Mouse (Mus musculus) left cerebral cortex, postnatal 25 days (tissue): ENCODE data around the gene Bche. TPM values are rescaled to one million over a fixed set of nuclear protein-coding genes. Genes with fewer than 3 reads are reported as not detected.

ENCODE experiments used
- DNase-seq, 2 experiments: peaks; one replicate each; pipeline ENCODE4 v3.0.0; 2022; ENCODE audit warnings: low spot score in 2 of 2, mixed read lengths in 1 of 2
- intact Hi-C: fragments of 180-260 bp; cut with DNase I; formaldehyde crosslinking; loops from one replicate; pipeline ENCODE4 v1.15.1; 2025
- total RNA-seq, 2 experiments: library from RNA; stranded (reverse); gene quantifications; 2 replicates each; pipeline ENCODE4 v1.2.3; 2021

Bche gene
- total RNA-seq = 1 to 10 TPM; 2.0 to 3.1 TPM

DNA sequence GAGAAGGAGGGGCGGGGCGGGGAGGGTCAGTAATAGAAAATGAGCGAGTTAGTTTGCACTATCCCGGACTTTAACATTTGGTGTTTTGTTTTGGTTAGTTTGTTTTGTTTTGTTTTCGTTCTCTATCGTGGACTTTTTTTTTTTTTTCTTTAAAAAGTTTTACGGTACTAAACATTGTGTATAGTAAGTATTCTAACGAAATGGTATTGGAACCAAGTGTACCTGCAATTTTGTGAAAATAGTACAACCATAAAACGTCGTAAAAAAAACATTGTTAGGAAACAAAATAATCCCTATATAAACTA, at the start of gene Bche:
TSS of gene Bche (minus strand) at position 6 of the 305 bp plus-strand sequence.
- intact Hi-C loops = no loop called here
- DNase-seq = no peak

DNA sequence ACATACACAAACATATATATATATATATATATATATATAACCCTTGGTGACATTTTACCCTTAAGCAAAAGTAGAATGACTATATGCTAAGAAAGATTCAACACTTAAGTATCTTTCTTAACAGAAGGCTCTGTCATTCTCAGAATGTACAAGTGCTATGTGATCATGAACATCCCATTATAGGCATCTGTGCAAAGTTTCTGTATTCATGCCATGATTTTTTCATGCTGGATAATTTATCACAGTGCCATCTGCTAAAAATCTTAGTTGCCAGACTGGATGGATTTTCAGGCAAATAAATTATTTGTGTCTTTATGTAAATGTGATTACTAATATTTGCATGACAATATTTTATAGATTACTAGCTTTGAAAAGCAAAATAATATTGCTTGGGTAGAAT, 33.8 kb upstream of the Bche start:
- intact Hi-C loops = no loop called here
- peak in 1 of 2 experiments; percentile 7 for DNase-seq

DNA sequence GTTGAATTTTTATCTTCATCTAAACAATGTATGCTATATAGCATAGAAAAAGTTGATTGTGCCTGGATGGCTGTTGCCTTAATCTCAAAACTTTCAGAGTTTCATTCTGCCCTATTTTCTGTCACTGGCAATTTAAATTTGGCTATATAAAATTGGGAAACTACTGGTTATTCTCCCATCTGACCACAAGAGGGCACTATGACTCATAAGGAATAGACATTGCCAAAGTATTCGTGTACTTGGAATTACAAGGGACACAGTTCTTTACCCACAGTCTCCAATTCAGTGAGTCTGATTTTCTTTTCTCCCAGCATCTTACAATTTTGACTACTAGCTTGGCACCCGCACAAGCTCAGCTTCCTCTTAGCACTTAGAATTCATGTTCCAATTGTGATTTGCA, 23.5 kb upstream of the Bche start:
- intact Hi-C loops = no loop called here
- DNase-seq = peak; percentile 16 to 60

DNA sequence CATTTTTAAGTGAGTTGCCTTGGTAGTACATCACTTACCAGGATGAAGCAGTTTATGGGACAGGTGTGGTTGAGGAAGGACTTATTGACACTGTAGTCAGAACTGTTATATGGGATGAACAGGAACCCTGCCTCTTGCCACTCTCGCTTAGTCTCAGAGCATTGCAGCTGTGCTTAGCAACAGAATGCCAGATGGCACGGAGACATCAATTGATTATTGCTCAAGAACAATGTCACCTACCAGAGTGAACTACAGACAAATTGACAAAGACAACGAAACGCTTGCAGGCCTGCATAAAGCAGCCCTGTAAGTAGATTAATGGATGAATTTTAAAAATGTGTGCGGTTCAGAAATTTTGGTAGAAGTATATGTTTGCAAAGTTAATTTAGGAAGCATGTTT, 21.3 kb upstream of the Bche start:
- no peak for DNase-seq
- intact Hi-C loops = loop anchor here (5.0 to 10.0 kb wide), 2 partner anchors 925 to 1408 kb away; no protein-coding TSS in a partner anchor

DNA sequence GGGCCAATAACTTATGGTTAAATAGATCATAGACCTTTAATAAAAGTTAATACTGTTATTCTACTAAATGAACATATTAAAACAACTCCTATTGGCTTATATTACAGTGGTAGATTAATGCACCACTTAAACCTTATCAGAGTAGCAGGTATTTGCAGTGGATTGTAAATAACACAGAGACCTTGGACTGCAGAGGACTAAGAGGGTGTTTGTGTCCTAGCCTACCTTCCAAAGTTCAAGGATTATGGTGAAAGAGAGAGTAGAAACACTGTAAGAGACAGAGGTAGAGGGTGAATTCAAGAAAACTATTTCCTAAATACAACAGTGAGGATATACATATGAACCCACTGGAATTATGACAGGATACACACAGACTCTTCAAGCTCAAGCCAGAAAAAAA, 17.5 kb upstream of the Bche start:
- intact Hi-C loops = loop anchor here (5.0 to 10.0 kb wide), 2 partner anchors 929 to 1412 kb away; no protein-coding TSS in a partner anchor
- DNase-seq = no peak

DNA sequence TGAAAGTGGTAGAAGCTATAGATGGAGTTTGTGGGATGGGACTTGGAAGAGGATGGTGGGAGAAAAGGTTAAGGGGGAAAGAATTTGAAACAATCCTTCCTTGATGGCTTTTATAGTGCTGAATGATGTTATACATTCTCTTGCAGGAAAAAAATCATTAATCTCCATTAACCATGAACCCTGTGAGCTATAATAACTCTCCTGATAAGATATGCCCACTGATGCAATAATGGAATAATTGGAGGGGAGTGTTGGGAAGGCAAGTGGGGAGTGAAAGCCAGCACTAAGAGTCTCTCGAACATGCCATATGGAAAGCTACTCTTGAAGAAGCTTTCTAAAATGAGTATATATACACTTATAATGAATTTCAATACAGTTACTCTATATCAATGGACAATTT, 16.7 kb upstream of the Bche start:
- DNase-seq = no peak
- intact Hi-C loops = loop anchor here (5.0 to 10.0 kb wide), 2 partner anchors 930 to 1412 kb away; no protein-coding TSS in a partner anchor

DNA sequence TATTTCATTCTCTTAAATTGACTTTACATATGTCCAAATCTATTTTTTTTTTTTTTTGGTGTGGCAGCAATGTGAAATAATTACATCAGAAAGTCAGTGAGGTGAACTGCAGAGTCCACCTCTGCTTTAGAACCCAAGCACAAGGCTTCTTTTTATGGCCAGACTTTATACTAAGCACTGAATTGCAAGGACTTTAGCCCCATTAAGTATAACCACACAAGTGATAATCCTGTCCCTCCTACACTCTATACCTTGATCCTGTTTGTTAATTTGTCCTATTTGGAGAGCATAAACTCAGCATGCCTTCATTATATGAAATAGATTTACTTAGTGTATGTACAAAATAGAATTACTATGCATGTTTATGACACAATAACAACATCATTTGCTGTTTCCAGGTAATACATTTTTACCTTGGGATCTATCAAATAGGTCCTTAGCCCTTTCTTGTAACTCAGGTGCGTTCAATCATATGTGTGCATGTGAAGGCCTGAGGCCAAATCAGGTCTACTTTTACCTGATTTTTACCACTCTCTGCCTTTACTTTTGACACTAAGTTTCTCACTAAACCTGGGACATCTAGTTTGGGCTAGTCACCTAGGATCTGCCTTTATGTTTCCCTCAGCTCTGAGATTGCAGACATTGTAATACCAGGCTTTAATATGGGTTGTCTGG, 9.5 kb upstream of the Bche start:
- intact Hi-C loops = no loop called here
- DNase-seq = no peak

DNA sequence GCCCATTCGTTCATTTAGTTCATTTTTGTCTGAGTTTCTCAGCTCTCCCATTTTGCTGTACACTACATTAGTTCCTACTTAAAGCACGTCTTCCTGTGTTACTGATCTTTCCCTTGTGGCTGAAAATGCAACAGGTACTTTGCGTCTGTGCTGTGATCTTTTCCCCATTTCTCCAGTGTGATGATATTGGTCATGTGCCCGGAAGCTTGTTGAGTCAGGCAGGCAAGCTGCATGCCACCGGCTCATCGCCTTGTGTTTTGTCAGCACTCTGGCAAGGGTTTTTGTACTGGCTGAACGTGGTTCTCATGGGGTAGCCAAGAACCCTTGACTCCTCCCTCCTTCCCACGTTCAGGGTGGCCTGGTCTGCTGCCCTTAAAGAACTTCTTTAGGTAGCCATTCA, 1.7 kb upstream of the Bche start:
- DNase-seq = no peak
- intact Hi-C loops = no loop called here

DNA sequence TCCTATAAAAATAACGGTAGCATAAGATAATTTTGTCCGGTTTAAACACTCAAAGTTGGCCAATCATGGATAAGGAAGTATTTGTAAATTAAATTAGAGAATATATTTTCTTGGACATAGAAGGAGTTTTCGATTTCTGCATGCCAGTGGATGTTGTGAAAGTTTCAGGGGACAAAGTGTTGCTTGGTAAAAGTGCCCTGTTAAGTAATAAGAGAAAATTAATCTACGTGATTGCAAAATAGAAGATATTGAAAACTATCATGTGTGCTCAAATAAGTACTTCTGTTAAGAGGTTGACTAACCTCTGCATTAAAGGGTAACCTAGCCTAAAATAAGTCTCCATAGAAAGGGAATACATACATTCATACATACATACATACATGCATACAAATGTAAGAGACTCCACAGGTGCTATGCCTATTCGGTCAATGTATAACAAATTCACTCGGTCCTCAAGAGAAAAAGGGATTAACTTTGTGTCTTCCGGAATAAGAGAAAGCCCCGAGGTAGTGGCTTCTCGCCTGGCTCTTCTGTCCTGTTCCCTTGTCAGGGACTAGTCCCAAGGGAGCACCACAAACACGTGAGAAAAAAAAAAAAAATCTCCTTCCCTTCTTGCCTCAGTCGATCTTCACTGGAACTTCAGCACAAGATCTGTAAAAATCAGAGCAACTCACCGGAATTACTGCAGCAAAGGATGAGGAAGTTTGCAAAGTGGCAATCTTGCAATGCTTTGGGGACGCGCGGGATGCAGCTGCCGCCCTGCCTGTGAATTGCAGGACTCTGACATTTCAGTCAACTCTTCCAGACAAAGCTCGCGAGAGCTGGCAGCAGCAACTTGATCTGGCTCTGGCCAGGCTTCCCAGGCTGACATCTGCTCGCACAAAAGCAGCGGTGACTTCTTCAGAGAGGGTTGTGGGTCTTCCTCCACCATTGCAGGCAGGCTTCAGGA, 480 bp downstream of the Bche start:
- intact Hi-C loops = no loop called here
- DNase-seq = peak; percentile 26 to 32

DNA sequence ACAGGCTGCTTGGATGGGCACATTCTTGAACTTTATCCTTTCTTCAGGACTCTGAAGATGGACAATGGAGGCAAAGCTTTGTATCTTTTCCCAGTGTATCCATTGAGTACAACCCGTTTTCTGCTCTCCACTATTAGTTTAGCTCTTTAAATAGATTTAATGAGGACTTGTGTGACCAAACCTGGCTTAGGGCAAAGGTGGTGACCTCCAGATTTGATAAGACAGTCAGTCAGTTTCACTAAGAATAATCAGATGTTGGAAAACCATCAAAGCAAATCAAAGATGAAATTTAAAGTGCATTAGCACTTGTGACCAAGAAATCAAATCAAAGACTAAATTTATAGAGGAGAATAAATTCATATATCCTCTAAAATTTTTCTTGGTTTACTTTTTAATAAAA, 1.7 kb downstream of the Bche start:
- no peak for DNase-seq
- intact Hi-C loops = no loop called here

DNA sequence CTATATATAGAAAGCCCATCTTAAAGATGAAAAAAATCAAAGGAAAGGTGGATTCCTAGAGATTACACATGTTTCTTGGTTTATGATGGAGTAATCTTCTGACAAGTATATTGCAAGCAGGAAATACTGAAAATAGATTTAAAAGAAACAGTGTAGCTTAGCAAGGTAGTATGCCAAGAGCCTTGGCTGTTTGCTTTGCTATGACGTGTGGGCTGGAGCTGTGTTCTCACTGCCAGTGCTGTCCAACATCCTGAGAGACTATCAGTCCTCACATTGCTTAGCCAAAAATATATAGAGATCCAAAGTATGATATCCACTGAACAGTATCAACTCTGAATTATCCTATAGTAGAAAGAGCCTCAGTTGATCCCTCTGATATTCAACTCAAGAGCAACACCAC, 9.3 kb downstream of the Bche start:
- peak in 1 of 2 experiments; percentile 46 for DNase-seq
- intact Hi-C loops = no loop called here

DNA sequence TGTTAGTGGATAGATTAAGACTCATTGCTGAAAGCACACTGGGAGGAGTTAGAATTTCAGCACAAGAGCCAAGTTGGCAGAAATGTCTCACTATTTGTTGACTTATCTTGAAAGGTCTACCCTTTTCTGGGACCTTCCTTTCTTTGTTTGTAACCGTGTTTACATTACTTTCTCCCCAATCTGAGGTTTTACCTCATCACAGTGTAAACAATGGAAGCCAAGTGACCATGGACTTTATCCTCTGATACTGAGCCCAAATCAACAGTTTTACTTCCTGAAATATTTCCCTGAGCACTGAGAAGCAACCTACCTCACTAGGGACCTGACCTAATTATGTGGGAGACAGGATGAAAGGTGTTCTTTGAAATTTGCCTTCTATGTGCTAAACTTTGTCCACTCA, 34.9 kb downstream of the Bche start:
- intact Hi-C loops = no loop called here
- no peak for DNase-seq

DNA sequence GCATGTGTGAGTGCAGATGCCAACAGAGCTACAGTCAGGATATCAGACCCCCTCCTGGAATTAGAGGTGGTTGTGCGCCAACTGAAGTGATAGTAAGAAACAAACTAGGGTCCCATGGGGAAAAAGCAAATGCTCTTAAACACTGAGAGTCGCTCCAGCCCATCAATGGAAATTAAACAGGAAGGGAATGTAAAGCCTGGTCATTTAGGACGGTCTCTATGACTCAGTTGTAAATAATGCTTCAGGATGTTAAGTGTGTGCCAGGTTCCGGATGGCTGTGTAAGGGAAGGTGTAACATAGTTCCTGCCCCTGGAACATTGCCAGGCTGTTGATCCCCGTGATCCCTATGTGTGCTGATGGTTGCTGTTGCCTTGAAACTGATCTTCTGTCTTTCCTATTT, 40.0 kb downstream of the Bche start:
- intact Hi-C loops = no loop called here

DNA sequence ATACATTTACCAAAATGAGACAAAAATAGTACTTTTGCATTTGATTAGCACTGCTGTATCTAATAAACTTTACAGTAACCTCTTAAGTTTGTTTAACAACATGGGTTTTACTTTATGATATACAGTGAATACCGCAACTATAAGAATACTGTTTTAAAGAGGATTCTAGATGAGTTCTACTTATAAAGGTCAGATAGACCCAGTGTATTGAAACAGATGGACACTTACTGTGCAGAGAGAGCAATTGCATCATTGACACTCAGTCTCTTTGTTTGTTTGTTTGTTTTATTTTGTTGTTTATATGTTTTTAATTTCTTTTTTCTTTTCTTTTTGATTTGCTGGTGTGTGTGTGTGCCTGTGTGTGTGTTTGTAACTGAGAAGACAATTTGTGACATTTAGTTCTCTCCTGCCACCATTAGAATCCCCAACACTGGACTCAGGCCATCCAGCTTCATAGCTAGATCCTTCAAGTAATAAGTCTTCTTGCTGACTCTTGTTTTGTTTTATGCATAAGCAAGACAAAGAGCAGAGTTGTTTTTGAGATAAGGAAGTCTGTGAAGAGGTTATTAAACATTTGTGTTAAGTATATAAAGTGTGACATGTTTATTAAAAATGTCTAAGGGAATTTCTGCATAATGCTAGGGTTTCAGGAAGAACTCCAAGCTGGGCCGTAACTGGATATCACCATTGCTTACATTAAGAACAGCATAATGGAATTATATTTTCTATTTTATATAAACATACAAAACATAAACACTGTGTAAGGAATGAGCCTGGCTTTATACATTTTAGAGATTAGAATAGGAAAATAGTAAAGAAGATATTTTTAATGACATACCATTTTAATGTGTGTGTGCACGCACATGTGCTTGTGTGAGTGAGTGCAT, 40.7 kb downstream of the Bche start:
- intact Hi-C loops = no loop called here
- DNase-seq = no peak

More for the DNA sequence above, 40.0 kb downstream of the Bche start:
- DNase-seq = no peak

DNA sequence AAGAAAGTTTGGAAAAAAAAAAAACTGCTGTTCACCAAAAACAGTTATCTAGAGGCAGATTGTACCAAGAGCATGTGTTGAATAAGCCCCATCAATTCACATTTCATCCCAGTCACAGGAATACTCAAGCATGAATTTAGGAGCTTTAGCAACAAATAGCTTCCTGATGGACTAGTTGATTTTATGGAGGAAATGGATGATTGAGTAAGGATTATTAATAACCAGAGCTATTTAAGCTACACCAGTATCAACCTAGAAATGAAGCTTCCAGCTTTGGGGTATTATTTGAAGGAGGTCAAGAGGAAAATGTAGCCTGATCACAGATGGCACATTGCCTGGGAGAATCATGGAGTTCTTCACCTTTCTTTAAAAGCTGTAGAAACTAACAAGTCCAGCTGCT, 57.9 kb downstream of the Bche start:
- no peak for DNase-seq
- intact Hi-C loops = no loop called here

DNA sequence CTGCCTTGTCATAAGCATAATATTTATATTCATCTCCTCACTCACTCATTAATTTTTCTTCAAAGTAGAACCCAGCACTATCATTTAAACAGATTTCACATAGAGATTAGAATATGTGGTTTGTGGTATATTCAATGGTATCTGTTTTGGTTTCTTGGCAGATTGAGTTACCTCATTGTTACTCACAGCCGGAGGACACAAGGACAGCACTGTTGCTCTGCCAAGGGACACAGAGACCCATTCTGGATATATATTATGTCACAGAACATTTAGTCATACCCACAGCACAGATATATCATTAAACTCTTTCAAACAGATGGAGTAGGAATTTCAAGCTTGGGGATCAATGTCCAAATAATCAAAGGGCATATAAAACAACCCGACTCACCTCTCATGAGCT, 61.2 kb downstream of the Bche start:
- DNase-seq = no peak
- intact Hi-C loops = no loop called here

DNA sequence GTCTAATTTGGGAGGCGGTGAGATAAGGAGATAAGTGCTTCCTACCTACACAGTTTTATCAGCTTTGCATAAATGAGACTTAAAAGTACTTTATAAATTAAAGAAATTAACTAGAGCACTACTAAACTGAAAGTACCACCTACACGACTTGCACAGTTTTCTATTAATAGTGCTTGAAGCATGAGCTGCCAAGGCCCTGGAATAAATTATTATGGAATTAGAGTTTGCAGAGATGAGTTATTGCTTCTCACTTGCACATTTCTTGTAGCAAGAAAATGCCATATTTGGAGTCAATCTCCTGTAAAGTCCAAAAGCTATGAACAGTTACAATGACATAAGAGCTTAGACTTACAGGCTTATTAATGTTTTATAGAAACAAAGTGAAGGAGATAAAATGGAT, 96.8 kb downstream of the Bche start:
- peak; percentile 22 to 56 for DNase-seq
- intact Hi-C loops = no loop called here

DNA sequence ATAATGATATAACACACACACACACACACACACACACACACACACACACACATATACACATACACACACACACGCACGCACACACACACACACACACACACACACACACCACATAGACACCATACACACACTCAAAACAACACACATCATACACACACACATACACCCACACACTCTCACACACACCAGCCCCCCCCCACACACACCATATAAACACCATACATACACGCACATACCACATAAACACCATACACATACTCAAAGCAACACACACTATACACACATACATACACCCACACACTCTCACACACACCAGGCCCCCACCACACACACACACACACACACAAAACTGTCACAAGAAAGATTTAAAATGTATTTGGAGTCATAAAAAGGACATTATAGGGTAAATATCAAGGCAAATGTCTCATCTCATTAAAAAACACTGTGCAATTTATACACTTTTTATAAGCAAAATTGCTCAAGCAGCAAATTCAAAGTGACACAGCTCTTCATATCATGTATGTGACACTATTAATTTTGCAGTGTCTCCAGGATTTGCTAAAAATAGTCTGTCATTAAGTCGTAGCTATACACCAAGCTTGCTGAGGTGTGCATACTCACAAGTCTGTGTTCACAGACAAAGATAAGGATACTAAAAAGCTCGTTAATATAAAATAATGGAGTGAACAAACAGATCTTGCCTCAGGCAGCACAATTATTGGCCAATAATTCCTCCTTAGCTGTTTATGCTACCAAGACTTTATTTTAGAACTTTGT, 116.3 kb downstream of the Bche start:
- intact Hi-C loops = no loop called here
- DNase-seq = no peak
